Mouse (Mus musculus): ENCODE measurements around the gene Tk1. TPM values are rescaled to one million over a fixed set of nuclear protein-coding genes. Genes with fewer than 3 reads are reported as not detected.

Tk1 gene
- polyA plus RNA-seq, 1 experiment from 2014 or later: 12.4 TPM

GRCm38 (mm10) chr11:117827386-117827785, 1.5 kb upstream of the Tk1 start:
- Histone ChIP-seq H3K27me3 (replicated peaks; ENCODE audit: insufficient read depth, low read length) (no peaks in the 10 kb centered on the region), H3K4me3 (ENCODE audit: low read depth, low read length) (no peak overlapping the region), H3K4me1 (ENCODE audit: insufficient read depth, low read depth, low read length) (peaks cover 68% of the 10 kb centered on the region), H3K9me3 (ENCODE audit: low read length) (no peaks in the 10 kb centered on the region), H3K27ac (ENCODE audit: low read length) (no peak overlapping the region), H3K4me2 (replicated peaks; ENCODE audit: low read depth, low read length) (no peak overlapping the region), H3K9ac (replicated peaks; ENCODE audit: low read depth) (no peak overlapping the region), H3K36me3 (ENCODE audit: insufficient read depth, low read length) (no peaks in the 10 kb centered on the region)
- TF ChIP-seq CTCF (IDR thresholded peaks at IDR 0.05): no peak
- TF ChIP-seq EP300 (IDR thresholded peaks at IDR 0.05): no peak
- ATAC-seq (no peak), DNase-seq (ENCODE audit: low spot score) (no peak)
- WGBS: 30% methylated on average over 3 of the region's 3 CpGs

GRCm38 (mm10) chr11:117826916-117827315, 1.0 kb upstream of the Tk1 start:
- DNase-seq (ENCODE audit: low spot score) (no peak), ATAC-seq (no peak)
- Histone ChIP-seq H3K27ac (ENCODE audit: low read length) (no peak overlapping the region), H3K9ac (replicated peaks; ENCODE audit: low read depth) (no peak overlapping the region), H3K27me3 (replicated peaks; ENCODE audit: insufficient read depth, low read length) (no peaks in the 10 kb centered on the region), H3K9me3 (ENCODE audit: low read length) (no peaks in the 10 kb centered on the region), H3K4me2 (replicated peaks; ENCODE audit: low read depth, low read length) (no peak overlapping the region), H3K36me3 (ENCODE audit: insufficient read depth, low read length) (no peaks in the 10 kb centered on the region), H3K4me1 (ENCODE audit: insufficient read depth, low read depth, low read length) (peaks cover 66% of the 10 kb centered on the region), H3K4me3 (ENCODE audit: low read depth, low read length) (no peak overlapping the region)
- no peak for TF ChIP-seq CTCF (IDR thresholded peaks at IDR 0.05)
- TF ChIP-seq EP300 (IDR thresholded peaks at IDR 0.05): no peak
- WGBS: 44% methylated on average over 8 of the region's 8 CpGs

GRCm38 (mm10) chr11:117826164-117826563, 272 bp upstream of the Tk1 start:
- no peak for TF ChIP-seq EP300 (IDR thresholded peaks at IDR 0.05)
- TF ChIP-seq CTCF (IDR thresholded peaks at IDR 0.05): no peak
- WGBS: 12% methylated on average over 5 of the region's 5 CpGs

GRCm38 (mm10) chr11:117824060-117824969, 1.6 kb downstream of the Tk1 start:
- Histone ChIP-seq H3K9ac (replicated peaks; ENCODE audit: low read depth) (no peak overlapping the region), H3K4me1 (ENCODE audit: insufficient read depth, low read depth, low read length) (peaks cover 52% of the 10 kb centered on the region), H3K9me3 (ENCODE audit: low read length) (no peaks in the 10 kb centered on the region), H3K27ac (ENCODE audit: low read length) (peak overlapping the region; percentile 1; the same call in 1 of the 2 replicates), H3K27me3 (replicated peaks; ENCODE audit: insufficient read depth, low read length) (no peaks in the 10 kb centered on the region), H3K36me3 (ENCODE audit: insufficient read depth, low read length) (no peaks in the 10 kb centered on the region), H3K4me2 (replicated peaks; ENCODE audit: low read depth, low read length) (peak overlapping the region; percentile 63), H3K4me3 (ENCODE audit: low read depth, low read length) (0 out of 2 replicates have a peak overlapping the region, but pooled peaks have one; percentile 0)
- WGBS: 4% methylated on average over 23 of the region's 23 CpGs
- ATAC-seq: peak; percentile 82
- TF ChIP-seq CTCF (IDR thresholded peaks at IDR 0.05): peak; percentile 97
- no peak for TF ChIP-seq EP300 (IDR thresholded peaks at IDR 0.05)
- DNase-seq (ENCODE audit: low spot score): peak; percentile 88

More at GRCm38 (mm10) chr11:117826164-117826563, 272 bp upstream of the Tk1 start:
- H3K27me3 ChIP-seq (replicated peaks; ENCODE audit: insufficient read depth, low read length): no peaks in the 10 kb centered on the region
- H3K27ac ChIP-seq (ENCODE audit: low read length): peak overlapping the region; percentile 43
- H3K4me3 ChIP-seq (ENCODE audit: low read depth, low read length): peak overlapping the region; percentile 27; the same call in 1 of the 2 replicates
- peaks cover 65% of the 10 kb centered on the region for H3K4me1 ChIP-seq (ENCODE audit: insufficient read depth, low read depth, low read length)
- DNase-seq (ENCODE audit: low spot score): peak; percentile 49
- H3K9ac ChIP-seq (replicated peaks; ENCODE audit: low read depth): peak overlapping the region; percentile 20; the same call in 1 of the 2 replicates
- no peaks in the 10 kb centered on the region for H3K9me3 ChIP-seq (ENCODE audit: low read length)
- H3K36me3 ChIP-seq (ENCODE audit: insufficient read depth, low read length): no peaks in the 10 kb centered on the region
- peak overlapping the region; percentile 63 for H3K4me2 ChIP-seq (replicated peaks; ENCODE audit: low read depth, low read length)
- no peak for ATAC-seq

- H3K9ac ChIP-seq (replicated peaks; ENCODE audit: low read depth): no peak overlapping the region
- no peaks in the 10 kb centered on the region for H3K9me3 ChIP-seq (ENCODE audit: low read length)
- ATAC-seq (no peak), DNase-seq (ENCODE audit: low spot score) (no peak)
- no peaks in the 10 kb centered on the region for H3K27me3 ChIP-seq (replicated peaks; ENCODE audit: insufficient read depth, low read length)
- TF ChIP-seq CTCF (IDR thresholded peaks at IDR 0.05) (no peak), EP300 (IDR thresholded peaks at IDR 0.05) (no peak)
- 0 out of 2 replicates have a peak overlapping the region, but pooled peaks have one; percentile 39 for H3K27ac ChIP-seq (ENCODE audit: low read length)
- H3K36me3 ChIP-seq (ENCODE audit: insufficient read depth, low read length): no peaks in the 10 kb centered on the region
- no peak overlapping the region for H3K4me3 ChIP-seq (ENCODE audit: low read depth, low read length)
- WGBS: 81% methylated on average over 6 of the region's 6 CpGs
- H3K4me1 ChIP-seq (ENCODE audit: insufficient read depth, low read depth, low read length): peaks cover 43% of the 10 kb centered on the region
- no peak overlapping the region for H3K4me2 ChIP-seq (replicated peaks; ENCODE audit: low read depth, low read length)
Measured at GRCm38 (mm10) chr11:117823411-117823810, 2.5 kb downstream of the Tk1 start.

- Histone ChIP-seq H3K4me3 (ENCODE audit: low read depth, low read length) (no peak overlapping the region), H3K4me1 (ENCODE audit: insufficient read depth, low read depth, low read length) (peaks cover 39% of the 10 kb centered on the region), H3K27me3 (replicated peaks; ENCODE audit: insufficient read depth, low read length) (no peaks in the 10 kb centered on the region), H3K9me3 (ENCODE audit: low read length) (no peaks in the 10 kb centered on the region), H3K9ac (replicated peaks; ENCODE audit: low read depth) (no peak overlapping the region), H3K4me2 (replicated peaks; ENCODE audit: low read depth, low read length) (no peak overlapping the region), H3K27ac (ENCODE audit: low read length) (peak overlapping the region; percentile 39), H3K36me3 (ENCODE audit: insufficient read depth, low read length) (no peaks in the 10 kb centered on the region)
- TF ChIP-seq EP300 (IDR thresholded peaks at IDR 0.05): peak; percentile 36; the same call in 1 of the 2 replicates
- TF ChIP-seq CTCF (IDR thresholded peaks at IDR 0.05): no peak
- peak; percentile 58 for DNase-seq (ENCODE audit: low spot score)
- ATAC-seq: no peak
- 32% methylated on average over 7 of the region's 7 CpGs for WGBS
Measured at GRCm38 (mm10) chr11:117822728-117823241, 3.1 kb downstream of the Tk1 start.

Data from lung, postnatal 0 days (tissue).